Mouse (Mus musculus): ENCODE data around the gene Slc4a10. TPM values are rescaled to one million over a fixed set of nuclear protein-coding genes. Genes with fewer than 3 reads are reported as not detected.

The Slc4a10 gene
- total RNA-seq (2023) = not detected in 4 replicates

DNA sequence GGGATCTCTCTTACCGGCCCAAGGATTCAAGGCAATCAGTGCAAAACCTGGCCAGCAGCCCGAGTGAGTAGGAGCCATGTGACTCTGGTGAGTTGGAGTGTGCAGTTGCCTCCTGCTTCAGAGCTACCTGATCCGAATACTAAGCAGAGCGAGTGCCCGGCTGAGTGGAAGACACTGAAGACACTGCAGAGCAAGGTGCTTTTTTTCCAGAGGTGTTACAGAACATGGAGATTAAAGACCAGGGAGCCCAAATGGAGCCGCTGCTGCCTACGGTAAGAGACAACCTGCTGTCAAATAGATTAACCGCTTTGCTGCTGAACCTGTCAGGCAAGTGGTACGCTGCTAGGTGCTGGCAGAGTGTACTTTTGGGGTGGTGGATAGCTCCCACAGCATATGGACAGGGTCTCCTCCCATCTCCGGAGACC lies at the start of gene Slc4a10:
Gene Slc4a10 (plus strand): TSS at position 42 of the 425 bp plus-strand sequence.

Other genes starting within 250 kb of the Slc4a10 start
- gene Tbr1, start 243.5 kb upstream of the Slc4a10 start, total RNA-seq (2023) = 1.1 to 2.7 TPM (median 1.6 TPM) in 4 replicates